Mouse (Mus musculus) thymus, postnatal 4 days (tissue): ENCODE measurements at regions not wholly inside any gene's neighbourhood (a gene's known extent, or its start where the extent isn't known, plus 50 kb on each side); places are given as distances from the start of the nearest gene placed in this dataset.

Experiments
- DNase-seq: peaks from one replicate; pipeline ENCODE4 v3.0.0; 2021

- no peak for DNase-seq
These were observed 230.4 kb downstream of the 4933412E24Rik start for GRCm38 (mm10) chr15:59785981-59786380.

GRCm38 (mm10) chr15:59784556-59784929 lies 231.9 kb downstream of the 4933412E24Rik start:
- DNase-seq = no peak

GRCm38 (mm10) chr15:59783782-59784555 lies 232.4 kb downstream of the 4933412E24Rik start:
- no peak for DNase-seq

GRCm38 (mm10) chr15:59783393-59783781 lies 233.0 kb downstream of the 4933412E24Rik start:
- no peak for DNase-seq

- no peak for DNase-seq
These were observed 235.9 kb downstream of the 4933412E24Rik start for GRCm38 (mm10) chr15:59780506-59780905.

- no peak for DNase-seq
These were observed 239.0 kb downstream of the 4933412E24Rik start for GRCm38 (mm10) chr15:59777307-59777871.

- no peak for DNase-seq
These were observed 240.6 kb downstream of the 4933412E24Rik start for GRCm38 (mm10) chr15:59775781-59776180.

- no peak for DNase-seq
These were observed 242.4 kb downstream of the 4933412E24Rik start for GRCm38 (mm10) chr15:59773983-59774382.

GRCm38 (mm10) chr15:59772595-59772994 lies 243.8 kb downstream of the 4933412E24Rik start:
- DNase-seq = no peak

GRCm38 (mm10) chr15:59762061-59762460 lies 254.4 kb downstream of the 4933412E24Rik start:
- DNase-seq = no peak

GRCm38 (mm10) chr15:59760490-59760889 lies 255.9 kb downstream of the 4933412E24Rik start:
- no peak for DNase-seq

- no peak for DNase-seq
These were observed 256.8 kb downstream of the 4933412E24Rik start for GRCm38 (mm10) chr15:59759566-59759965.

GRCm38 (mm10) chr15:59758971-59759370 lies 257.4 kb downstream of the 4933412E24Rik start:
- no peak for DNase-seq

GRCm38 (mm10) chr15:59756141-59756540 lies 260.3 kb downstream of the 4933412E24Rik start:
- DNase-seq = no peak

- no peak for DNase-seq
These were observed 261.5 kb downstream of the 4933412E24Rik start for GRCm38 (mm10) chr15:59754906-59755305.

- DNase-seq = no peak
These were observed 264.1 kb downstream of the 4933412E24Rik start for GRCm38 (mm10) chr15:59752277-59752676.

- no peak for DNase-seq
These were observed 270.1 kb downstream of the 4933412E24Rik start for GRCm38 (mm10) chr15:59746290-59746689.

GRCm38 (mm10) chr15:59744411-59744931 lies 271.9 kb downstream of the 4933412E24Rik start:
- no peak for DNase-seq

GRCm38 (mm10) chr15:59739197-59739596 lies 277.2 kb downstream of the 4933412E24Rik start:
- DNase-seq = no peak

GRCm38 (mm10) chr15:59737247-59737646 lies 279.2 kb downstream of the 4933412E24Rik start:
- no peak for DNase-seq

GRCm38 (mm10) chr15:59734376-59734775 lies 282.0 kb downstream of the 4933412E24Rik start:
- no peak for DNase-seq

GRCm38 (mm10) chr15:59733932-59734331 lies 282.5 kb downstream of the 4933412E24Rik start:
- DNase-seq = no peak

GRCm38 (mm10) chr15:59733031-59733810 lies 283.2 kb downstream of the 4933412E24Rik start:
- no peak for DNase-seq
